Mouse (Mus musculus) c-Kit-positive CD71-negative TER-119-negative erythroid progenitor cells, embryonic 14.5 days (primary cell): ENCODE data around the gene Spock1.
"Not testable (repeated sequence)": the region's sequence is repeated elsewhere in the genome, so short reads cannot be mapped to it uniquely, and the experiment has no call there.

Source experiments
- DNase-seq: peaks from one replicate; pipeline ENCODE4 v3.0.0-alpha.2; 2013; ENCODE audit warnings: low read depth

Spock1 gene

DNA sequence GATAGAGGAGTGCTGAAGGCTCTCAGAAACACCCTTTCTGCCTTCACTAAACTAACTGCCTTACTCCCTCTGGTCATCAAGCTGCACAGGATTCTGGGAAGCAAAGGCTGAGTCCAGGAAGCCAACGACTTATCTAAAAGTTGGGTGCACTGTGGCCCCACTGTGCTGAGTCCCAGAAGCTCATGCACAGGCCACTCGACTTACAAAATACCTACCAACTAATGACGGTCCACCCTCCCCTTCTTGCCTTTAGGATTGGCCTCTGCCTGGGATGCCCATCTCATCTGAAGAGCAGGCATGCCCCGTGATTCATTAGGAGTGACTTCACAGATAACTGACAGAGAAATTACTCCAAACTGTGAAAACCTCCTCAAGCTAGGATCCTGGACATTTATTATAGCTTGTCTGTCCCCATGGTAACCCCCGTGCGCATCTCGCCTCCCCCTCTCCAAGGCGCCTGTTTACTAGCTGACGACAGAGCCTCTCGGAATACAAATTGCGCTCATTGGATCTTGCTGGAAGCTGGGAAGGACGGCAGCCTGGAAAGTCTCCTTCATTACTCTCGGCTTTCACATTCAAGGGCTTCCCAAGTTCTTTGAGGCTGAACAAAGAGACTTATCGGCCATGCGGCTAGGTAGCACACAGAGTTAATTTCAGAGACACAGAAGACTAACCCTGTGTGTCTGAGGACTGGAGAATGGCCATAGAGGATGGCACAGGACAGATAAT is 312.9 kb downstream of the Spock1 start:
- no peak for DNase-seq

DNA sequence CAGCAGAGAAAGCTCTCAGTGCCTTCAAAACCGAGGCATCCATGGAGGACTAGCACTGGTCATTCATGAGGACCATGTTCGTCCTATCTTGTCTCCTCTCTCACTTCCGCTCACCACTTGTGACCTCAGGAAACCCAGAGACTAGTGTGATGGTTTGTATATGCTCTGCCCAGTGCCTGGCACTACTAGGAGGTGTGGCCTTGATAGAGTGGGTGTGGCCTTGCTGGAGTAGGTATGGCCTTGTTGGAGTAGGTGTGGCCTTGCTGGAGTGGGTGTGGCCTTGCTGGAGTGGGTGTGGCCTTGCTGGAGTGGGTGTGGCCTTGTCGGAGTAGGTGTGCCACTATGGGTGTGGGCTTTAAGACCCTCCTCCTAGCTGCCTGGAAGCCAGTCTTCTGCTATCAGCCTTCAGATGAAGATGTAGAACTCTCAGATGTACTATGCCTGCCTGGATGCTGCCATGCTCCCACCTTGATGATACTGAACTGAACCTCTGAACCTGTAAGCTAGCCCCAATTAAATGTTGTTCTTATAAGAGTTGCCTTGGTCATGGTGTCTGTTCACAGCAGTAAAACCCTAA is 318.7 kb downstream of the Spock1 start:
- DNase-seq = not testable (repeated sequence)

DNA sequence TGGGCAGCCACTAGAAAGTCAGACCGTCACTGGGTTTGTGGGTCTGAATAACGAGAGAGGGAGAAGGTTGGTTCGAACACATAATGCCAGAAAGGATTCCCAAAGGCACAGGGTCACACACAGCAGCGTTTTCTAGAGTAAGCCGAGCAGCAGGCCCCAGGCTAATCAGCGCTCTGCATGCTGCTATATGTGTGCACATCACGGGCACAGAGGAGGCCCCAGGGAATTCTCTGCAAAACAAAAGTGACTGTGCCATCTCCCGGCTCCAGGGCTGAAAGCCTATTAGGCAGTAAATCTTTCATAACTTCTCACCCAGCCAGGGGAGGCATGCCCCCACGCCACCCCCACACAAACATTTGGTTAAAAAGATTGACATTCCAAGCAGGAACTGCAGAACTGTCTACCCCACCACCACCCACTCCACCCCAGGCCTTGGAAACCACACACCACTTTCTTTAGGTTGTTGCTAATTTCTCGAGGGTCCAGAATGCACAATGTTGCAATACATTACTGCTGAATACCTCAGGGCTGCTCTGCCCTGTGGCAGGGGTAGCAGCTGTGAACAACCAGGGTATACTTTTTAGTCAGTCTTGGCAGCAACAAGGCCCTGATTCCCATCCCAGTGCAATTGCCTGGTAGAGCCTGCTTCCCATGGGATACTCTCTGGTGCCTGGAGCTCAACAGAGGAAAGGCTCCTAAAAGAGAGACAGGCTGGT is 319.4 kb downstream of the Spock1 start:
- no peak for DNase-seq

DNA sequence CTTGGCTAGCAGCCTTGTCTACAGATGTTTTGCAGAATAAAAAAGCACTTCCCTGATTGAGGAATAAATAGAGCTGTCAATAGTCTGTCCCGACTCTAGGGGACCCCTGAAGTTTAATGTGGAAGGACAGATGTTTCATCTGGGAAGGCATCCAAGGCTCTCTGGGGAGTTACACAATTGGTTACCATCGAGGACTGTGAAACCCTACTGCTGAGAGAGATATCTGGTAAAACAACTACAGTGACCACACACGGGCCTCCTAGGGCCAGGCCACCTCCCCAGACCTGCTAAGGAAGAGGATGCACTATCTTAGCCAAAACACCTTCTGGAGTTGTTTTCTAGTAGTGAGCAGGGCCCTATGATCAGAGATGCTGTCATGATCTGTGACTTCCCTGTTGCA is 323.0 kb downstream of the Spock1 start:
- no peak for DNase-seq

DNA sequence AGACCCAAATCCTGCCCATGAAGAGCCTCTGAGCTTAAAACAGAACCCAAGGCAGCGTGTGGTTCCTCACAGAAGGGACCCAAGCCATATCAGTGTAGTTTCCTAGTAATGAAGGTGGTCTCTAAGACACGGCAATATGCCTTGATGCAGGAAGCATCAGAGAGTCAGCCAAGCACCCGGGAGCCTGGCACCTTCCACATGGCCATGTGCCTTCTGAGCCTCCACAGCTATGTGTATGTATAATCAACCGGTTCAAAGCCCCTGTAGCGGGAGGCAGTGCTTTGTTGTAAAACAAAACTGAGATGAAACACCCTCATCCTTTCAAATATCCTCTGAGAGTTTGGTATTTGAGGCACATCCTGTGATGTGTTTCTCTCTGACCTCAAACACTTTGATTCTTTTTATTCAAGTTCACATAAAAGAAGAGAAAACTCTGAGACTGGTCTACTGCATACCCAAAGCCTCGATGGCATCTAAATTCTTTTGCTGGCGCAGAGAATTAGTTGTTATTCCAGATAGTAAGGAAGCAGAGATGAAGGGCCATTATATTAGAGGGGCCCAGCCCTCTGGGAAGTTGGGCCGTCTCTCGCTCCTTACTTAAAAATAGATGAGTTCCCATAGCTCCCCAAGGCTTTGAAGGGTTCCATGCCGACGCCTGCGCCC is 325.7 kb downstream of the Spock1 start:
- DNase-seq = no peak

DNA sequence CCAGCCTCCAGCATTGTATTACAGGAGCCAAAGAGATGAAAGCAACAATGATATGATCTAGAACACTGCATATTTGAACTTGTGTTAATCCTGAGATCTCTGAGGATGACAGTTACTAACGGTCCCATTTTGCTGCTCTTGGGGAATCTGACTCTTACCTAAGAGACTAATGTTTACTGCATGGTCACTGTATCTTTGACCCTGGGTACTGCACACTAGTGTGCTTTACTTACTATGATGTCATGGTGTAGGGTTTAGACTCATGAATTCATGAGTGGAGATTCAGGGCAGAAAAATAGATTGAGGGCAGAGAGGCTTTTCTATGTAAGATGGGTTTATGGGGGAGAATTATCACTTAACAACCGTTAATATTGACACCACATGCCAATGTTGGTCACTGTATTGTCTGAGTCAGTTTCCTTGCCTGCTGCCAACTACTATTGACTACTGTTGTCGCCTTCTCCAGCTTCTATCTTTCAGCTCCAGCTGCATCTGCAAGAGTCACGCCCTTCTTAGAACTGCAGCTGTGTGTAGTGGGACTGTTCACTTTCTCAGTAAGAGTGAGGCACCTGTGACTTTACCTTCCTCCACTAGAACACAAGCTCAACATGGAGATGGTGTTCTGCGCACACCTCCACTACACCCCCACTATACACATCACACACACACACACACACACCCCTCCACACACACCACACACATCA is 330.4 kb downstream of the Spock1 start:
- DNase-seq = no peak

DNA sequence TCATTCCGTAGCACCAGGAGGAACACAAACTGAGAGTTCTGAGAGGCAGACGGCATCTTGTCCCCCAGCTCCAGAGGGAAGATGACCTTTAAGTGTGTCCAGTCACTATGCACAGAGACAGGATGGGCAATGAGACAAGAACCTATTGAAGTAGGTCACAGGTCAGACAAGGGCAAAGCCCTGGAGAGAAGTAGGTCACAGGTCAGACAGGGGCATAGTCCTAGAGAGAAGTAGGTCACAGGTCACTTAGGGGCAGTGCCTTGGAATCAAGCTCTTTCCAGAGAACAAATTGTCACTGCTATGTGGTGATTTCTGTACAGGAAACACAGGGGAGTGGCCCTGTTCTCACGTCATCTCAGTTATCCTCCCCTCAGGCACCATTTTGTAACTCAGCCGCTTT is 334.6 kb downstream of the Spock1 start:
- DNase-seq = no peak

DNA sequence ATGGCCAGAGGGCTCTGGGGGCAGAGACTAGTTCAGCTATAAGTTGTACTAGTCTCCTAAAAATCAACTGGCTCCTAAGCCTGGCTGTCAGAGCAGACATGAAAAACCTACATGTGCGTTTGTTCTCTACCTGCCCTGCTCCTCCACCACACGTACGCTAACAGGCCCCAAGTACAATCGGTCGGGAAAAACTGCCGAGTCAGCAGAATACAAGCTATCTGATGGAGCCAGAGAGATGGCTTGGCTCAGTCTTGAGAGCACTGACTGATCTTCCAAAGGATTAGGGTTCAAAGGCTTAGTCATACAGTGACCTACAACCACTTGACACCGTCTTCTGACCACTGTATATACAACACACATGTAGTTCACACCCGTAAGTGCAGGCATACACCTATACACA is 339.7 kb downstream of the Spock1 start:
- no peak for DNase-seq

DNA sequence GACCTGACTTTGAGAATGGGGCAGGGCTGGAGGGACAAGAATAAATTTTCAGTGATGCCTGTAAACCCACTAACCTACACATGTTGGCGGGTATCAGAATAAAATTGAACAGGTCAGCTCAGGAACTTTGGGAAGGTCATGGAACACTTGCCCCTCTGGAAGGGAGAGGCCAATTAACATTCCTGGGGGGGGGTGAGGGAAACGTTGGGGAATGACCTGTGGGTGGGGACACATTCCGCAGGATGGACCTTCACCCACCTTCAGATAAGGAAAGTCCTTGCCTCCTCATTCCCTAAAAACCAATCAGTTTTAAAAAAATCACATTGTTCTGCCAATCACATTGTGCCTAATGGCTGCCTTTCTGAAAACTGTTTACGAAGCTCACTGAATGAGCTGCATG is 352.9 kb downstream of the Spock1 start:
- no peak for DNase-seq

DNA sequence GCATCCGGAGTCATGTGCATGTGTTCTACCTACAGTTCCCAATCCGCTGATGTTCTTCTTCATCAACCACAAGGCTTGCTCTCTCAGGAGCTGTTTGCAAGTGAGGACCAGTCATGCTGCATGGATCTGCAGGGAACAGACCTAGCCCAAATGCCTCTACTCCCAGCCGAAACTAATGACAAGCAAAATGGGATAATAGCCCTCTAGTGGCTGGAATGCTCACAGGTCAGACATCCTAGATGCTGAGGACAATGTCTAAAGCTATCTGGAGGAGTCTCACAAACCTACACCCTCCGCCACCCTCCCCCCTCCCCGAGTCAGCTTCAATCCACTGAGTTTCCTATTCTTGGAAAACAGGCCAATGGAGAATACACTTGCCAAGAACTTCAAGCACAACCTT is 358.4 kb downstream of the Spock1 start:
- no peak for DNase-seq

DNA sequence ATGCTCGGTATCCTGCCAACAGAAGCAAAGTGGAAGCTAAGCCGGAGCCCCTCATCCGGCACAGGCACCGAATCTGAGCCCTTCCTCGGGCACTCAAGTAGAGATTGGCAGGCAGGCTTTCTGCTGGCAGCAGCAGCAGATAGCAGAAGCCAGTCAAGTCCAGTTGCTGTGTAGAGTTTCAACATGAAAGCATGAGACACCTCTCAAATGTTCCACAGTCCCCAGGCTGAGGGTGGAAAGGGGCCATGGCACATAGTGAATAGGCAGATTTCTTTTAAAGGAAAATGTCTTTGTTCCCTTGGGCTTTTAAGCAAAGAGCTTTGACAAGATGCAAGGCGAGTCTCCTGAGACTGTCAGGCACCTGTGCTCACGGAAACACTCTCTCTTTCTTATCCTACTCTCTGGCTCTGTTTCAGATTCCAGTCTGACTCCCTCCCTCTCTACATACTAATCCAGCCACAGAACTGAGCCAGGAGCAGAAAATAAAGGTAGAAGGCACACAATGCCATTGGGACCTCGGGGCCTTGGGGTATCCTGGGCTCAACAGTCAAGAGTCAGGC is 371.1 kb downstream of the Spock1 start:
- no peak for DNase-seq

DNA sequence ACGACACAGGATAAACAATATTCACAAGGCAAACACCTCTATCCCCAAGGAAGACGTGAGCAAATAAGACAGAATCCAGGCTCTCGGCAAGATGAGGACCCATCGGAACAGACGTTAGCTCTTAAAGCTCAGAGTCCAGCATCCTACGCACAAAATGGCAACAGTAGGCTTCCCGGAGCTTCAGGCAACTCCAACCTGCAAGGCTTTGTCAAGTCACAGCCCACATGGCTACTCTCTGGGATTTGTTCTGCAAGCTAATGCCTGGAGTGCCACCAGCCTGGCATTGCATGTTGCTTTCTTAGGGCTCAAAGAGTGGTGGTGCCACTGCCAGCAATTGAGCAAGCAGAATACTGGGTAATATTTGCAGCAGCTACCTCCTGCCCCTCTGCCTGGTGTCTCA is 373.8 kb downstream of the Spock1 start:
- DNase-seq = no peak

DNA sequence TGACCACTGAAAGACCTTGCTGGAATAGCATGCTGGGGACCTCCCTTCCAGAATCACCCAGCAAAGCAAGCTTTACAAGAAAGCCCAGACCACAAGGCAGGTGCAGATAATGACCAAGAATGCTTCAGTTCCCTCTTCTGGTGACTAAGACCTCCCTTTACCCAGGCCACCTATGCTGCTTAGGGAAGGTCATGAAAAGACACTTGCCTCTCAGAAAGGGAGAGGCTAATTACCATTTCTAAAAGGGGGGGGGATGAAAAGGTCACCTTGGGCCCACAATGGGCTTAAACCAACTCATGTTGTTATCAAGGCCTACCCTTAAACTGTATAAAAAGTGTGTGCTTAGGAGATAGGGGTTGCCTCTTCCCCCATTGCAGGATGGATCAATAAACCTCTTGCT is 382.2 kb downstream of the Spock1 start:
- DNase-seq = no peak

DNA sequence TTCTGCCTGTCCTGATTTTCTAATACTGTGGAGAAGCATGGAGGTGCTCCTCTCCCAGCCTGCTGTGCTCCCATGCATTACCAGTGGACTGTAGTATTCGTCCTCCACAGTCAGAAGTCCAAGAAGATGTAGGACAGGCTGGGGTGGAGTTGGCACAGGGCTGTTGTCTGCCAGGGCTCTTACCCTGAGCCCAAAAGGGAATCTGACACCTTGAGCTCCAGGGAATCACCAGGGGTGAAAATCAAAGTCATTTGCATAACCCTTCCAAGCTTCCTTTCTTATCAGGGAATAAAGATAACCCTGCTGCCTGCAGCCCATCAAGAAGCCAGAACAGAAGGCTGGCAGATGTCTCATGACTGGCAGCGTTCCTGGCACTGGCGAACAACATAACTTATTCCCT is 383.6 kb downstream of the Spock1 start:
- DNase-seq = no peak

DNA sequence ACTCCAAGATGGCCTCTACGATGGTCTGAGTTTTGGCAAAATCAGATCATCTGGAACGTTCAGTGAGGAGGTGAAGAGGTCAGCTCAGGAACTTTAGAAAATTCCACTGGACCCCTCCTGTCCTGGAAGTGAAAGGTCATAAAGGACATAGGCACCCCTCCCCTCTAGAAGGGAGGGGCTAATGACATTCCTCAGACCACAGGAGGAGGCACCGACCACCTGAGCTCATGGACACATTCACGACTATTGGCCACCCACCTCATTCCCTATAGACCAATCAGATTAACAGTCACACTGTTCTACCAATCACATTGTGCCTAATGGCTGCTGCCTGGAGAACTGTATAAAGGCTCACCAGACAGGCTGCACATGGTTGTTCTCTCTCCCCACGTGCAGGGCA is 384.8 kb downstream of the Spock1 start:
- DNase-seq = no peak

DNA sequence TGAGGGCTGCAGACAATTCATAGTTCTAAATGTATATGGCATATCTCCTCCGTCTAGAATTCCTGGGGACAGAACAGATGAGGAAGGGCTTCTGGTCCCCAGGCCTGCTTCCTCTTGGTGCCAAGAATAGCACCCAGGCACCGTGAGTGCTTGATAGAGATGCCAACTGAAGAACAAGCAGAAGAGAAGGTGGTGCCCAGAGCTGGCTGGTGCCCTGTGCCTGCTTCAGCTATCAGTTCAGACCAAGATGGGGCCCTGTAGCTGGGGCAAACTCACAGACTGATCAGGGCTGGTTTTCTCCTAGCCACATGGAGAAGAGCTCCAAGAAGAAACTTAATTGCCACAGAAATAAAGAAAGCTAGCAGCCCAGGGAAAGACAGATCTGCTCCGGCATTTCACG is 385.8 kb downstream of the Spock1 start:
- no peak for DNase-seq

DNA sequence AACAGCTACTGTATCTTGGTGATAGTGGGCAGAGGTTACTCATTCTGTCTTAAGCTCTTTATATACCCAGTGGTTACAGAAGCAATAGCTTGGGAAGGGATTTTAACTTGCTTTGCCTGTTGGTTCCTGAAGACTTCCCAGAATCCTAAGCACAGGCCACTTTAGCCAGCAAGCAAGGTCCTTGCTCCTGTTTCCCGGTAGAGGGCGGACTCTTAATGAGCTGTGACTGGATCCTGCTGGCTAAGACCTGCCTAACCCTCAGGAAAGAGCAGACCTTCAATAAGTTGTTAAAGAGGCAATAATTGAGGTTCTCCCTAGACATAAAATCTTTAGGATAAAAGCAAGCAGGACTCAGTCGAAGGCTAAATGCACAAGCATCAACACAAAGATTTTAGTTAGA is 387.0 kb downstream of the Spock1 start:
- no peak for DNase-seq

DNA sequence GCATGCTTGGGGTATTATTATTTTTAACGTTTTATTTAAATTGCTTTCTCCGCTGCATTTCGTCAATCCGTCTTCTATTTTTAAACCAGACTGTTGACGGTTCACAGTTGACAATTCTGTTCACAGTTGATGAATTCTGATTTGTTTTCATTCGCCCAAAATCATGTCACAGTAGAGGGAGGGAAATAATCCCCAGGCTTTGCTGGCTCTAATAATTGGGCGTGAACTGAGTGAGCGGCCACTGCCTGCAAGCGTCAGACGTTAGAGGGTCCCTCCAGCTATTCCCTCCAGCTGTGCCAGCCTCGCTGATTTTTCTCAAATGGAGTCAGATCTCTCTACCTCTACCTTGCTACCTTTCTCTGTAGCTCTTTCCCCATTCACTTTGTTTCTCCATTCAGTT is 388.3 kb downstream of the Spock1 start:
- DNase-seq = no peak

DNA sequence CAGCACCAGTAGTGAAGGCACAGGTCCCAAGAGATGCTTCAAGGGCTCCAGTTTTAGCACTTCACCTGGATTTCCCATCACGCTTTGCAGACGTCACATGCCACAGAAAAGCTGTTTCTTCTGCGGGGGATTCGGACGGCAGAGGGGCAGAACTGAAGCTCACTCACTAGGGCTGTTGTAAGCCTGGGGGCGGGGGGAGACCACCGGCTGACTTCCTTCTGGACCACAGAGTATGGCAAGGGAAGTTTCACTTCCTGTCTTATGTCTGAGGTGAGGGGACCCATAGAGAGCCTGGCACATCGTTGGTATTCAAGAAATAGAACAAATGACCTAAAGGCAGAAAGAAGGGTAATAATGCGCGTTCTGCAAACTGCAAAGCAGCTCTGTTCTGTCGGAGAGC is 392.4 kb downstream of the Spock1 start:
- peak; percentile 1 for DNase-seq

DNA sequence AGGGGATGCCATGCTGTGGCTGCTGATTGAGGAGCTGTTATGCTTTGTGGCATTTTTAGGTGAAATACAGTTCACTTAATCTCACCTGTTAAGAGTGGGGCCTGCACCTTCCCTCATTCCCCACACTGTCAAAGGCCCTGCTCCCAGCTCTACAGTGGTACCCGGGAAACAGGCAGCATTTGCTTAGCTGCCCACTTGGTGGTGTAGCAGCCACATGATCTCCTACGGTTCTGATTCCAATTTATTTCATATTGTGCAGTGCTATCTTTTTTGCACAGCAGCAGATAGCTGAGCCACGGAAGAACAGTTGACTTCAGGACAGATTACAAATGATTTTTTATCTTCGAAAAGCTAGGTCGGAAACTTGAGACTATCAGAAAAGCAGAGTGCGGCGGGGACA is 406.6 kb downstream of the Spock1 start:
- DNase-seq = no peak

DNA sequence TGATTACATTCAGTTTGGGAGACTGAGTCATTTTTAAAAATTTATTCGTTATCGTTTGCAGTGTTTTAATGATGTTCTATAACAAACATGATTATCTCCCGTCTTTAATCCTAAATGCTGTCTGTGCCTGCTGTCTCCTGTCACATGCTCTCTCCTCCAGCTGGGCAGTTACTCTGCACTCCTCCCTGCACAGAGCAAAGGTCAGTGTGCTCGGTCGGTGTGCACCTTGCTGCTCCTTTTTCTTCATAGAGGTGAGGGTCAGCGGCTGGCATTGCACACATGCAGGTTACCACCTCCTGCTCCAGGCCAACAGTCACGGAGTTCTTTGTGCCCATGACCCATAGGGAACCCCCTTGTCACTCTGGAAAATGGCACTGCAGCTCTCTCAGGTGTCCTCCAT is 411.4 kb downstream of the Spock1 start:
- DNase-seq = no peak

DNA sequence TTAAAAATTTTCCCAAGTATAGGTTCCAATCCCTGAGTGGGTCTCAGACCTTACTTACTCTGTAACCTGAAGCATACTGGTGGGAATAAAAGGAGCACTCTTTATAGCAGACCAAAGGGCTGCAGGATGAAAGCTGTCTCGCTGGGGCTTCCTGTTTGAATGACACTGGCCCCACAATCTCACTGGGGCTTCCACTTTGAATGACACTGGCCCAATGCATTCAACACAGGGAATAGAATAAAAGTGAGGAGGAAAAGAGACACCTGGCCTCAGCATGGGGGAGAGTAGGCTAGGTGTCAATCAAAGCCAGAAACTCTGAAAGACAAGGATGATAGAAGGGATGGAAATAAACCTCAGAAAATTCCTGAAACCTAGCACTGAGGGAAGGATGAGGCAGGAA is 413.3 kb downstream of the Spock1 start:
- DNase-seq = no peak
